Mouse (Mus musculus): ENCODE measurements around the gene Gm43738. TPM values are rescaled to one million over a fixed set of nuclear protein-coding genes. Genes with fewer than 3 reads are reported as not detected.
A peak's percentile ranks its signal among the peaks of the same experiment; 100 is the strongest.

The Gm43738 gene
- polyA plus RNA-seq, 1 experiment, result not detected

- no peak for TF ChIP-seq CTCF (IDR thresholded peaks at IDR 0.05; ENCODE audit: borderline replicate concordance, control insufficient read depth, extremely low read depth, insufficient read depth, low read length, poor library complexity)
- no peak for TF ChIP-seq POLR2A (IDR thresholded peaks at IDR 0.05; ENCODE audit: control insufficient read depth, extremely low read depth, insufficient read depth, low read length, poor library complexity)
- Histone ChIP-seq H3K4me3 (ENCODE audit: control insufficient read depth, insufficient read depth, low read length) (no peak overlapping the region), H3K4me1 (replicated peaks; ENCODE audit: control insufficient read depth, insufficient read depth, low read length) (0 out of 2 replicates have a peak, but pooled peaks cover 5% of the 10 kb centered on the region), H3K27ac (ENCODE audit: control insufficient read depth, insufficient read depth, low read length) (no peak overlapping the region), H3K36me3 (ENCODE audit: control insufficient read depth, insufficient read depth, low read length) (no peaks in the 10 kb centered on the region), H3K27me3 (ENCODE audit: control insufficient read depth, insufficient read depth, low read length) (no peaks in the 10 kb centered on the region; the same call in 1 of the 2 replicates)
- no peak for DNase-seq
- WGBS, result 93% methylated on average over 3 of the region's 3 CpGs
These were observed 29.0 kb upstream of the Gm43738 start for GRCm38 (mm10) chr3:89129908-89130307.

- no peak for DNase-seq
- Histone ChIP-seq H3K36me3 (ENCODE audit: control insufficient read depth, insufficient read depth, low read length) (no peaks in the 10 kb centered on the region), H3K4me1 (replicated peaks; ENCODE audit: control insufficient read depth, insufficient read depth, low read length) (no peaks in the 10 kb centered on the region), H3K27me3 (ENCODE audit: control insufficient read depth, insufficient read depth, low read length) (no peaks in the 10 kb centered on the region), H3K27ac (ENCODE audit: control insufficient read depth, insufficient read depth, low read length) (no peak overlapping the region), H3K4me3 (ENCODE audit: control insufficient read depth, insufficient read depth, low read length) (no peak overlapping the region)
- WGBS, result 94% methylated on average over 3 of the region's 3 CpGs
- TF ChIP-seq CTCF (IDR thresholded peaks at IDR 0.05; ENCODE audit: borderline replicate concordance, control insufficient read depth, extremely low read depth, insufficient read depth, low read length, poor library complexity) (no peak), POLR2A (IDR thresholded peaks at IDR 0.05; ENCODE audit: control insufficient read depth, extremely low read depth, insufficient read depth, low read length, poor library complexity) (no peak)
These were observed 25.1 kb upstream of the Gm43738 start for GRCm38 (mm10) chr3:89125981-89126380.

- H3K4me3 ChIP-seq (ENCODE audit: control insufficient read depth, insufficient read depth, low read length), result no peak overlapping the region
- DNase-seq, result no peak
- H3K27me3 ChIP-seq (ENCODE audit: control insufficient read depth, insufficient read depth, low read length), result no peaks in the 10 kb centered on the region
- H3K36me3 ChIP-seq (ENCODE audit: control insufficient read depth, insufficient read depth, low read length), result no peaks in the 10 kb centered on the region
- no peak overlapping the region for H3K27ac ChIP-seq (ENCODE audit: control insufficient read depth, insufficient read depth, low read length)
- no peak for TF ChIP-seq POLR2A (IDR thresholded peaks at IDR 0.05; ENCODE audit: control insufficient read depth, extremely low read depth, insufficient read depth, low read length, poor library complexity)
- no peak for TF ChIP-seq CTCF (IDR thresholded peaks at IDR 0.05; ENCODE audit: borderline replicate concordance, control insufficient read depth, extremely low read depth, insufficient read depth, low read length, poor library complexity)
- WGBS, result 80% methylated on average over 3 of the region's 3 CpGs
- H3K4me1 ChIP-seq (replicated peaks; ENCODE audit: control insufficient read depth, insufficient read depth, low read length), result no peaks in the 10 kb centered on the region
These were observed 23.3 kb upstream of the Gm43738 start for GRCm38 (mm10) chr3:89124241-89124640.

DNA sequence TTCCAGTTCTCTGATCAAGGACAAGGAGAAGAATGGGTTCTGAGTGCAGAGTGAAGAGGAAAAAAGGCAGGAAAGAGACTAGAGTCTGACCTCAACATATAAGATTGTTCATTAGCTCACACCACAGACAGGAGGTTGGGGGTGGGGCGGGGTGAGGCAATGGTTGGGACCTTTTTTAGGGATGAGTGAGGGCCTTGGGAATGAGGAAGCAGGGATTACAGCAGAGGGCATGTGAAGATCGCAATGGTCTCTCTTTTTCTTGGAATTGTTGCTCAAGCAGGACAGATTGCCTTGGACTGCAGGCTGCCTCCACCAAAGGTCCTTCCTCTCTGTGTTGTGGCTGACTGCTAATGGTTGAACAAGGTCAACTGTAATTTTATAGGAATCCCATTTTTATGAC lies 22.4 kb upstream of the Gm43738 start:
- 77% methylated on average over 2 of the region's 2 CpGs for WGBS
- Histone ChIP-seq H3K4me1 (replicated peaks; ENCODE audit: control insufficient read depth, insufficient read depth, low read length) (no peaks in the 10 kb centered on the region), H3K27ac (ENCODE audit: control insufficient read depth, insufficient read depth, low read length) (no peak overlapping the region), H3K27me3 (ENCODE audit: control insufficient read depth, insufficient read depth, low read length) (no peaks in the 10 kb centered on the region), H3K4me3 (ENCODE audit: control insufficient read depth, insufficient read depth, low read length) (no peak overlapping the region), H3K36me3 (ENCODE audit: control insufficient read depth, insufficient read depth, low read length) (no peaks in the 10 kb centered on the region)
- no peak for DNase-seq
- TF ChIP-seq CTCF (IDR thresholded peaks at IDR 0.05; ENCODE audit: borderline replicate concordance, control insufficient read depth, extremely low read depth, insufficient read depth, low read length, poor library complexity) (no peak), POLR2A (IDR thresholded peaks at IDR 0.05; ENCODE audit: control insufficient read depth, extremely low read depth, insufficient read depth, low read length, poor library complexity) (no peak)

- peak; percentile 46 for DNase-seq
- Histone ChIP-seq H3K27ac (ENCODE audit: control insufficient read depth, insufficient read depth, low read length) (no peak overlapping the region), H3K27me3 (ENCODE audit: control insufficient read depth, insufficient read depth, low read length) (no peaks in the 10 kb centered on the region), H3K36me3 (ENCODE audit: control insufficient read depth, insufficient read depth, low read length) (no peaks in the 10 kb centered on the region), H3K4me3 (ENCODE audit: control insufficient read depth, insufficient read depth, low read length) (no peak overlapping the region), H3K4me1 (replicated peaks; ENCODE audit: control insufficient read depth, insufficient read depth, low read length) (no peaks in the 10 kb centered on the region)
- 17% methylated on average over 2 of the region's 2 CpGs for WGBS
- TF ChIP-seq CTCF (IDR thresholded peaks at IDR 0.05; ENCODE audit: borderline replicate concordance, control insufficient read depth, extremely low read depth, insufficient read depth, low read length, poor library complexity), result no peak
- no peak for TF ChIP-seq POLR2A (IDR thresholded peaks at IDR 0.05; ENCODE audit: control insufficient read depth, extremely low read depth, insufficient read depth, low read length, poor library complexity)
These were observed 14.6 kb upstream of the Gm43738 start for GRCm38 (mm10) chr3:89115522-89115921.

DNA sequence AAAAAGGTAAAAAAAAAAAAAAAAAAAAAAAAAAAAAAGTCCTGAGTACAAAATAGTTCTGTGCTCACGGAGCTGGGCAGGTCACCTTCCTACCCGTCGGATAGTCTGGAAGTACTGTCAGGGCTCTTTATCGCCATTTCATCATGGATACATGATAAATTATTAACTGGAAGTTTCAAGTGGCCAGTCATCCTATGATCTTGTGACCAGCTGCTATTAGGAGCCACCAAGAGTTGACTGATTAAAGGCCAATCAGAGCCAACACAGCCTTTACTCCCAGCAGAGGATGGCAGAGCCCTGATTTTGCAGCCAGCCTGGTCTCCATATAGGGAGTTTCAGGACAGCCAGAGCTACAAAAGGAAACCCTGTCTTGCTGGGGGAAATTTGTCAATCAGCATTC lies 12.2 kb upstream of the Gm43738 start:
- H3K4me3 ChIP-seq (ENCODE audit: control insufficient read depth, insufficient read depth, low read length), result no peak overlapping the region
- H3K27me3 ChIP-seq (ENCODE audit: control insufficient read depth, insufficient read depth, low read length), result no peaks in the 10 kb centered on the region
- H3K36me3 ChIP-seq (ENCODE audit: control insufficient read depth, insufficient read depth, low read length), result no peaks in the 10 kb centered on the region
- no peak for DNase-seq
- WGBS, result 94% methylated on average over 4 of the region's 4 CpGs
- H3K4me1 ChIP-seq (replicated peaks; ENCODE audit: control insufficient read depth, insufficient read depth, low read length), result no peaks in the 10 kb centered on the region
- no peak overlapping the region for H3K27ac ChIP-seq (ENCODE audit: control insufficient read depth, insufficient read depth, low read length)
- no peak for TF ChIP-seq CTCF (IDR thresholded peaks at IDR 0.05; ENCODE audit: borderline replicate concordance, control insufficient read depth, extremely low read depth, insufficient read depth, low read length, poor library complexity)
- no peak for TF ChIP-seq POLR2A (IDR thresholded peaks at IDR 0.05; ENCODE audit: control insufficient read depth, extremely low read depth, insufficient read depth, low read length, poor library complexity)

DNA sequence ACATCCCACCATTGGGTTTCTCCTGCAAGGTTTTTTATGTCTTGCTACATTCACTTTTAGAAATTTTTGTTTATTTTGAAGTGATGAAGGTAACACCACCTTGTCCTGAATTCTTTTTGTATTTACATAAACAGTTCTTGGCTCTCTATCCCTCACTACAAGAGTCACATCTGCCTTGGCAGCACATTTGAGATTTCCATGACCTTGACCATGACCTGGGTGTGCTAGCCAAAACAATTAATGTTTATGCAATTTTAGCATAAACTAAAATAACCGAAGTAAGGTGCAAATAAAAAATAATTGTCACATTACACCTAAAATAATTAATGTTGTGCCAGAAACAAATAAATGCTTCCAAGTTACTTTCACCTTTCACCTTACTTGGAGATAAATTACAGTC lies 7.2 kb upstream of the Gm43738 start:
- Histone ChIP-seq H3K27ac (ENCODE audit: control insufficient read depth, insufficient read depth, low read length) (no peak overlapping the region), H3K36me3 (ENCODE audit: control insufficient read depth, insufficient read depth, low read length) (no peaks in the 10 kb centered on the region), H3K4me1 (replicated peaks; ENCODE audit: control insufficient read depth, insufficient read depth, low read length) (no peaks in the 10 kb centered on the region), H3K27me3 (ENCODE audit: control insufficient read depth, insufficient read depth, low read length) (no peaks in the 10 kb centered on the region), H3K4me3 (ENCODE audit: control insufficient read depth, insufficient read depth, low read length) (no peak overlapping the region)
- DNase-seq, result no peak
- no peak for TF ChIP-seq CTCF (IDR thresholded peaks at IDR 0.05; ENCODE audit: borderline replicate concordance, control insufficient read depth, extremely low read depth, insufficient read depth, low read length, poor library complexity)
- TF ChIP-seq POLR2A (IDR thresholded peaks at IDR 0.05; ENCODE audit: control insufficient read depth, extremely low read depth, insufficient read depth, low read length, poor library complexity), result no peak
- 88% methylated on average over 1 of the region's 1 CpGs for WGBS
